Mouse (Mus musculus): ENCODE results near the gene R3hdm4.

The R3hdm4 gene

DNA sequence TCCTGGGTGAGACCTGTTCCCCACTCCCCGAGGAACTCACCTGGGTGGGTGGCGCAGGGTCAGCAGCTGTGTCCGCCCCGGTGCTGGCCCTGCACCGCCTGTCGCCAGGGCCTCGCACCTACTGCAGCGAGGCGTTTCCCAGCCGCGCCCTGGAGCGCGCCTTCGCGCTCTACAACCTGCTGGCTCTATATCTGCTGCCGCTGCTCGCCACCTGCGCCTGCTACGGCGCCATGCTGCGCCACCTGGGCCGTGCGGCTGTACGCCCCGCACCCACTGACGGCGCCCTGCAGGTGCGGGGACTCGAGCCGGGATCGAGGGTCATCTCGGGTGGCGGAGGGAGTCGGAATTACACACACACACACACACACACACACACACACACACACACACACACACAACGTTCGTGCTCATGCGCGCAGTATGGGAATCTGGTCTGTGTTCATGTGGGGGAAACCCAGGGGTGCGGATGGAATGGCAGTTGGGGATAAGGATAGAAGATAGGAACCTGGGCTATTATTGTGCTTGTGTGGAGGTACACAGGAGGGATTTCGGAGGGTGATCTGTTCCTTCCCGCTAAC lies at the start of gene R3hdm4:
Gene R3hdm4 (minus strand): TSS at position 251 of the 578 bp plus-strand sequence.
- peak; percentile 47 for DNase-seq

GRCm38 (mm10) chr10:79970415-79971182 lies 49.6 kb upstream of the R3hdm4 start, which contains the start of gene Grin3b:
TSS of gene Grin3b (plus strand) at chr10:79970715.
- DNase-seq: no peak

DNA sequence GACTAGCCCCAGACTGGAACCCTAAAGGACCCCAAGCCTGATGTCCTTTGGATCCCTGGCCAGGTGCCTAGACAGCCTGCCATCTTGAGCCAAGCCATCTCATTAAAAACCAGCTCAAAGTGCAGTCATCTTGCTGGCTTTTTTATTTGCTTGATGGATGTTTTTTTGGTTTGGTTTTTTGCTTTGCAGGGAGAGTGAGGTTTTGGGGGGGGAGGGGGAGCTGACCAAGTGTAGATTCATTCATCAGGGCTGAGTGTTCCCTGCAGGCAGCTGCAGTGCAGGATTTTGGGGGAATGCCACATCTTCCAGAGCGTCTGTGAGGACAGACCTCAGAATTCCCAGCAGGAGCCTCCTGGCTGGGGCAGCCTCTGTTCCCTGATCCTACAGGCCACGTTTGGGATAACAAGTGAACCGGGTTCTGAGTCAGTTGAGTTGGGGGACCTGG lies 48.1 kb upstream of the R3hdm4 start:
- no peak for DNase-seq

- no peak for DNase-seq
Observed at GRCm38 (mm10) chr10:79968181-79968580, 47.2 kb upstream of the R3hdm4 start.

DNA sequence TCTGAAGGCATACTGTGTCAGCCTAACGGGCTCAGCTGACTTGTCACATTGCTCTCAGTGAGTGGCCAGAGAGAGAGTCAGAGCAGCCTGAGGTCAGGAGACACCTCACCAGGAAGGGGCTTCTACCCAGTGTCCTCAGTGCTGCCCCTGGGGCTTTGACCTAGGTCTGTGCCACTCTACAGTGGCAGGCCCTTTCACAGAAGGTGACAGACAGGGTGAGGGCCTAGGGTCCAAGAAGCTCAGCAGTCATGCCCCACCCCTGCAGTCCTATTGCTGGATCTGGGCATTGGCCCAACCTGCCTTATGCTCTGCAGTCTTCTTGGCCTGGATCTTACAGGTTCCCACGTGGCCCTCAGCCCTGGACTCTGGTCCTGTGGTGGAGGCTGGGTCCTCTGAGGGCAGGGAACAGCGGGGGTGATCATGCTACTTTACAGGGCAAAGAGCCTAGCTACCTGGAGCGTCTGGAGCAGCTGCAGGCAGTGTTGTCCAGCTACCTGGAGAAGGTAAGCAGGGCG lies 45.9 kb upstream of the R3hdm4 start:
- DNase-seq: peak; percentile 70

DNA sequence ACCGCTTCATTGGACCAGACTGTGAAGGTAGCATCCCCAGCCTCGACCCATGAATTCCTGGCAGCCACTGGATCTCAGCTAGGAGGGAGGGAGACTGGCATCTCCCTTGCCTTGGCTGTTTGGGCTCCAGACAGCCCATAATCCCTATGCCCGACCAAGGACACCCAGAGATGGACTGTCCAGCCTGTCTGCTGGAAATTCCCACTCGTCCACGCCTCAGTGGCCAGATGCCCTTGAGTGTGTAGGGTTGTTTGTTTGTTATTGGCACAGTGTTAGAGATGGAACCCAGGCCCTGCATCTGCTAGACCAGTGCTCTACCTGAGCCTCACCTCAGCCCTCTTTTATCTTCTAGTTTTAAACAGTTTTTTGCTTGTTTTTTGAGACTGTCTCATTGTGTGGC lies 44.3 kb upstream of the R3hdm4 start:
- peak; percentile 26 for DNase-seq

DNA sequence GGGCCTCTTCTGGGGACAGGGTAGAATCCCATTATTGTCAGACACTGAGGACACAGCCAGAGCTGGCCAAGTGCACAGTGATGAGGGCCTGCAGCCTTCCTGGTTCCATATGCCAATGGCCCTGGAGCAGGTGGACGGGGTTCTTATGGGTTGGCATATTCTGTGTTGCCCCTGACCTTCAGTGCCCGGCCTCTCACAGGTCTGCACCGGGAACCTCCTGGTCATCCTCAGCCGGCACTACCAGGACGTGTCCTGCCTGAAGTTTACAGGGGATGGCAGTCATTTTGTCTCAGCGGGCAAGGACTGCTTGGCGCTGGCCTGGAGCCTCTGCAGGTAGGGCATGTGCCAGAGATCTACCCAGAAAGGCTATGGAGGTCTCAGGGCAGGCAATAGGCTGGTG lies 43.7 kb upstream of the R3hdm4 start:
- DNase-seq: no peak

DNA sequence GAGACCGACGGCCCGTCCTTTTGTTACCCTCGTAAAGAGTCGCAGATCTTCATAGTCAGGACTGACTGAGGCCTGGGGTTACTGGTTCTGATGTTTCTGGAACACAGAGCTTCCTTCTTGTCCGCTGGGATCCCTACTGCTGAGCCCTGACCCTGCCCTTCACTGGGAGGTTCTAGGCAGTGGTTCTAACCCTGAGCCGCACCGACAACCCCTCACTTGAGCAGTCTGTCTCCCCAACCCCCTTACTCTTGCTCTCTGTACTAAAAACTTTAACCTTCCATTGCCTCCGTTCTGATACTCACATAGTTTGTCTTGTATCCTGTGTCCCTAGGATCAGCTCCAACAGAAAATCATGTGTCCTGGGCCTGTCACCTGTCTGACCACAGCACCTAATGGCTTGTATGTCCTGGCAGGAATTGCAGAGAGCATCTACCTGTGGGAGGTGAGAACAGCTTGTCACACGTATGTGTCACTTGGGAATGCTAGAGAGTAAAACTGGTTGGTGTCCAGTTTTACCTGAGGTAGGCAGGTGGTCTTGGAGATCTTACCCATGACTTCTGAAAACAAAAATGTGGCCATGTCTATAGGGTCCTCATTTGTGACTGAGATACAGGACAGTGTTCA lies 39.8 kb upstream of the R3hdm4 start:
- DNase-seq: peak; percentile 54

GRCm38 (mm10) chr10:79959847-79960601 lies 39.0 kb upstream of the R3hdm4 start, which contains the start of gene Wdr18:
TSS of gene Wdr18 (plus strand) at chr10:79960152.
- DNase-seq: peak; percentile 100

DNA sequence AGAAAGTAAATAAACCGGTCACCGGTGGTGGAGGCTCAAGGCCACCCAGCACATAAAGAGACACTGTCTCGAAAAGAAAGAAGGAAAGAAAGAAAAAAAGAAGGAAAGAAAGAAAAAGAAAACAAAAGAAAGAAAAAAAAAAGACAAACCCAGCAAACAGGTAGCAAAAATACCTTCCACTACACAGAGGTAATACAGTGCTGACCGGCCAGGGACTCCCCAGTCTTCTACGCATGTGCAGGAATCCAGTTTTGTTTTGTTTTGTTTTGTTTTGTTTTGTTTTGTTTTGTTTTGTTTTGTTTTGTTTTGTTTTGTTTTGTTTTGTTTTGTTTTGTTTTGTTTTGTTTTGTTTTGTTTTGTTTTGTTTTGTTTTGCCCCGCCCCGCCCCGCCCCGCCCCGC lies 38.4 kb upstream of the R3hdm4 start:
- peak; percentile 82 for DNase-seq

DNA sequence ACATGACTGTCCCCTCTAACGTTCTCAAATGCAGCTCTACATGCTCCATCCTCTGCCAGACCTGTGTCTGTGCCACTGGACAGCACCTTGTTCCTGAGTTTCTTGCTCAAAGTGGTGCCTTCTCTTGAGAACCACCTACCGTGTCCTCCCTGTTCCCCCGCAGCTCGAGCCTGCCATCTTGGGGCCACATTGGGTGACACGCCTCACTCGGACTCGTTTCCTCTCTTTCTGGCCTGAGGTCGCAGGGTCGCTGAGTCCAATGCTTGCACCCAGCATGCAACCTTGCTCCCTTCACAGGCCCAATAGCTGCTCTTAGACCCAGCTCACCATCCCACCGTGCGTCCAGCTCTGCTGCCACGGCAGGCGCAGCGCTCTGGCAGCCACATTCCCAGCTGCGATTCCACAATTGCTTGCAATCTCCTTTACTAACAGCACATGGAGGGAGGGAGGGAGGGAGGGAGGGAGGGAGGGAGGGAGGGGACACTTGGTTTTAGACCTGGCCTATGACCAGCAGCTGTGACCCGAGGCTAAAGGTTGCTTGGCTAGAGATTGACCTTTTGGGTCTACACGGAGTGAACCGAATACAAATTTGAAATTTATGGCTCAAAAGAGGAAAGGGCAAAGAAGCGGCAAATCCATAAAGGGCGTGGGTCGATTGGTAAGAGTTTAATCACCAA lies 37.3 kb upstream of the R3hdm4 start:
- DNase-seq: peak; percentile 84

DNA sequence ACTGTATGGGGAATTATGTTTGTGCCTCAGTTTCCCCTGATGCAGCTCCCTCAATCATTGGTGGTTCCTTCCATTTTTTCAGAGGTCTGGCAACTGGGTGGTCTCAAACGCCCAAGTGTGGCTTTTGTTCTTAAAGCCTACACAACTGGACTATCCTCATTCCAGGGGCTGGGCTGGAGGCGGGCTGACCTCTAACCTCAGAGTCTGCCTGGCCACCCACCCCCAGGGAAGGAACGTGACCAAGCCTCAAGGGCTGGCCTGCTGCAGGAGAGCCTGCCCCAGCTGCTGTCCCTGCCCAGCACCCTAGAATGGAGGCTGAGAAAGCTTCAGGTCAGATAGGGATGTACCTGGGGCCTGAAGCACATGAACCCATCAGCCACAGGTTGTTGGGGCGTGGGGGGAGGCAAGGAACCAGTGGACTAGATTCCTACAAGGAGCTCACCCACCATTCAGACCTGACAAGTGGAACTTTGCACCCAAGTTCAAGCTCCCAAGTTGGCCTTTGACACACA lies 35.7 kb upstream of the R3hdm4 start:
- no peak for DNase-seq

- no peak for DNase-seq
Observed at GRCm38 (mm10) chr10:79955691-79956090, 34.7 kb upstream of the R3hdm4 start.

GRCm38 (mm10) chr10:79953946-79954345 lies 32.9 kb upstream of the R3hdm4 start:
- DNase-seq: no peak

DNA sequence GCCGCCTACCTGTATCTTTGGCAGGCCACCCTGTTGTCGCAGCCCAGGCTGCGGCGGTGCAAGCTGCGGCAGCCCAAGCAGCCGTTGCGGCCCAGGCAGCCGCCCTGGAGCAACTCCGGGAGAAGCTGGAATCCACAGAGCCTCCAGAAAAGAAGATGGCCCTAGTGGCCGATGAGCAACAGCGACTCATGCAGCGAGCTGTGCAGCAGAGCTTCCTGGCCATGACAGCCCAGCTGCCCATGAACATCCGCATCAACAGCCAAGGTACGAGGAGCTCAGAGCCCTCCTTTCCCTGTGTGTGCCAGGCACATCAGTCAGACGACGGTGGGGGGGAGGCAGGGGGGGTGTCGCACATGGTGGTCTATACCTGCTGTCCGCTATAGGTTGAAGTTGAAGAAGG lies 29.7 kb upstream of the R3hdm4 start:
- DNase-seq: no peak

DNA sequence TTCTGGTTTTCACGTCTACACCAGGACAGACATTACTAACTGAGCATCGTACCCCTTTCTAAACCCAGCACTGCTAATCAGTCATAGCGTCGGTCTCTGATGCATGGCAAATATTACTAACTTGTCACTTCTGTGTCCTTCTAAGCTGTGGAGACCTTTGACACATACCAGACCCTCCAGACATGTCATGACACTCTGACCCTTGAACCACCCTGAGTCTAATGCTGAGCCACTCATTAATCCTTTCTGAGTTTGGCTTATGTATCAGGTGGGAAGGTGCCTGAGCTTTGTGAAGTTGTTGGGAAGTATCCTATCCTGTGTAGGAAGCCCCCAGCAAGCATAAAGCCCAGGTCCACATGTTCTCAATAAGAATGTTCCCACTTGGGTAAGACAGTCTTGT lies 28.9 kb upstream of the R3hdm4 start:
- DNase-seq: no peak

- no peak for DNase-seq
Observed at GRCm38 (mm10) chr10:79947502-79947901, 26.5 kb upstream of the R3hdm4 start.

DNA sequence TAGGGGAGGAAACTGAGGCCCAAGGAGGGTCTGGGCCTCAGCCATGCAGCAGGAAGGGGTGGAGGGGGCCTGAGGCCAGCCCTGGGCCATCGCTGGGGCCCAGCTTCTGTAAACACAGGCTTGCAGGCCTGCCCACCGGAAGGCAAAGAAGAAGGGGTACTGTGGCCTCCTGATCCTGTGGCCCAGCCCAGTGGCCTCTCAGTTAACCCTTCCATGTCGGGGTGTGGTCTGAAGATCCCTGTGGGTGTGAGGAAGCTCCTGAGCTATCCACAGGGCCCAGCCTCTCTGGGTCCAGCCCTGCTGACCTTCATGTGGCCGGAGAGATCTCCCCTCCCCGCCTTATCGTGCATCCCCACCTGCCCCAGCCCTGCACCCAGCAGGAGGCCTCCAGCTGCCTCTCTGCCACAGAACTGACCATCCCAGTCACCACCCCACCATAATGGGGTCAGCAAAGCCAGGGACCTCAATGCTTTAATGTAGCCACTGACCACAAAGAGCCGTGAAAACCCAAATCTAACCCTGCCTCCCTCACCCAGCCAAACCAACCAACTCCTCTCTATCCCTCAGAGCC lies 25.8 kb upstream of the R3hdm4 start:
- DNase-seq: no peak

DNA sequence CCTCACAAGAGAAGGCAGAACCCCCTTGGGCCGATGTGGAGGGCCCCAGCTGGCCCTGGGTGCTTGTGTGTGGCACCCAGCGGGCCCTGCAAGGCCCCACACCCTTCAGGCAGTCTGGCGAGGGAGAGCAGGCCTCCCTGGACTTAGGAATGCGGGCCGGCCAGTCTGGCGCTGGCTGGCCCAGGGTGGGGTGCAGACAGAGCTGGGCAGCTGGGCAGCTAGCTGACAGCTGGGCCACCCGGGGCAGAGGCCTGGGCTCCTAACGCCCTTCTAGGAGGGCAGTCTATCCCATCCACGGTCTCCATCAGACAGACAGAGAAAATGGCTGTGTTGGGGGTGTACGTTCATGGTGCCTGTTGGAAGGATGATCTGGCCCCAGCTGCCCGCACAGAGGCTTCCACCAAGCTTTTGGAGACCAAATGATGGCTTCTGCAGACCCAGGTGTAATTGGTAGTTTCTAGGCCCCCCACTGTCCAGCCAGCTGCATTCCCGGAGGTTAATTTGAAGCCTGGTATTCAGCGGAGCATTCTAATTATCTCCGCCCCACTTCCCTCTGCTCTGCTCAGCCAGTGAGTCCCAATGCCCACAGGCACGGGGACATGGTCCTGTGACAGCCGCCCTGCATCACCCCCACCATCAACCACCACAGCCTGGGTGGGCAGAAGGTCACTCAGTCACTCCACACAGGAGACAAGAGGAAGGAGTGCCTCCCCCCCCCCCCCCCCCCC lies 24.7 kb upstream of the R3hdm4 start:
- no peak for DNase-seq

- no peak for DNase-seq
Observed at GRCm38 (mm10) chr10:79943471-79943901, 22.5 kb upstream of the R3hdm4 start.

DNA sequence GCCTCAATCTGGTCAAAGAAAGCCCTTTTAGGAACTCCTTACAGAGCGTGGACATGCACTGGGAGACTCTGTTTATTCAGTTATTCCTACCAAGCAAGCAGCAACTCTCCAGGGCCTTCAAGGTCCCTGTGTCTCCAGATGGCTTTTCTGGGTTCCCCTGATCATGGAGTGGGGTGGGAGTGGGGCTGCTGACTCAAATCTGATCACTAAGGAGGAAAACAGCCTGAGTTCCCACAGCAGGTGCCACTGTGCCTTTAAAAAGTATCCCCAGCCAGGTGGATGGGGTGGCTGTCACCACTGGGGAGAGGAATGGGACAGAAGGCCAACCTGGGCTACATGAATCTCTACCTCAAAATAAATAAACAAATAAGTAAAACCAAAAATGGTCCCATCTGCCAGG lies 22.0 kb upstream of the R3hdm4 start:
- no peak for DNase-seq

Data from cerebellum, adult 9-10 months (tissue).